Mouse (Mus musculus): Measurements from ENCODE around the gene Cep295. TPM values are rescaled to one million over a fixed set of nuclear protein-coding genes. Genes with fewer than 3 reads are reported as not detected.

Gene Cep295
- polyA plus RNA-seq, 1 experiment, result 76.7 TPM

DNA sequence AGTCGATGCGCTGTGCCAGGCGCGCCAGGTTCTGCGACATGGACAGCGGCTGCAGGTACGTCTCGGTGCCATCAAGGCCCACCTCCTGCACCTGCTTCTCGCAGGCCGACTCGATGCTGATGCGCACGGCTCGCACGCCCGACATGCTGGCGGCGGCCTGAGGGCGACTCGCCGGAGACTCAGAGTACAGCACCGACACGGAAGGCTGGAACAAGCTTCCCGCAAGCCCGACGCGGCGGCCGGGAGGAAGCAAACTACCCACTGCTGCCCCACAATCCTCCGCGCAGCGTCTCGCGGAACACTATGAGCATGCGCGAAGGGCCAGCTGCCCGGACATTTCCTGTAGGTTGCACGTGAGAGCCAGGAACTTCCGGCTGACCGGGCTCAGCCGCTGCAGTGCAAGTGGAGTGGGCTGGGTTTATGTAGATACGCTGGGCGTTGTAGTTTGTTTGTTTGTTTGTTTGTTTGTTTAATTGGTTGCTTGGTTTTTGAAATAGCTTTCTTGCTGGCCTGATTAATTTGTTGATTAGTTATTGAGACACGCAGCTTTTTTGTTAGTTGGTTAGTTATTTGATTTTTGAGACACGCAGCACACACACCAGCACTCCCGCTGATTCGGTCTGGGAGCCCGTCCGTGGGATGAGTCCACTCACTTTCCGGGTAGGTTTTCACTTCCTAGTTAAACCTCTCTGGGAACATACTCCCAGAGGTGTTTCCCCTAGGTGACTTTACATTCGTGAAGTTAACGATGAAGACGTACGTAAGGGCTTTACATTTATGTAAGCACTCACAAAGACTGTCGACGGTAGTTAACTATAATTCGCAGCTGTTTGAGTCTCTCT lies 77.7 kb downstream of the Cep295 start, which contains the start of gene Med17:
Gene Med17 (minus strand): TSS at position 283 of the 842 bp plus-strand sequence.
- H3K36me3 ChIP-seq (ENCODE audit: control insufficient read depth, insufficient read depth, low read length, poor library complexity, severe bottlenecking), result peaks cover 17% of the 10 kb centered on the region
- H3K4me3 ChIP-seq (ENCODE audit: low read depth, low read length), result peak within 1 kb of the TSS; percentile 78
- H3K27ac ChIP-seq (ENCODE audit: insufficient read depth, low read length), result no peak within 1 kb of the TSS
- H3K4me1 ChIP-seq (ENCODE audit: control insufficient read depth, insufficient read depth, low read length), result no peaks in the 10 kb centered on the region
- H3K27me3 ChIP-seq (ENCODE audit: control insufficient read depth, insufficient read depth, low read length, poor library complexity, severe bottlenecking), result no peaks in the 10 kb centered on the region
- TF ChIP-seq CTCF (IDR thresholded peaks at IDR 0.05; ENCODE audit: low read depth, low read length), result no peak
- peak; percentile 49; the same call in 1 of the 2 replicates for TF ChIP-seq EP300 (IDR thresholded peaks at IDR 0.05; ENCODE audit: insufficient read depth, low read depth, low read length)
- peak; percentile 76 for TF ChIP-seq POLR2A (IDR thresholded peaks at IDR 0.05; ENCODE audit: insufficient read depth, low read length)
- no peaks in the 10 kb centered on the region for H3K9me3 ChIP-seq (replicated peaks; ENCODE audit: control insufficient read depth, insufficient read depth, low read length, poor library complexity, severe bottlenecking)
- peak within 1 kb of the TSS; percentile 50 for H3K9ac ChIP-seq (ENCODE audit: low read depth, poor library complexity, severe bottlenecking)

DNA sequence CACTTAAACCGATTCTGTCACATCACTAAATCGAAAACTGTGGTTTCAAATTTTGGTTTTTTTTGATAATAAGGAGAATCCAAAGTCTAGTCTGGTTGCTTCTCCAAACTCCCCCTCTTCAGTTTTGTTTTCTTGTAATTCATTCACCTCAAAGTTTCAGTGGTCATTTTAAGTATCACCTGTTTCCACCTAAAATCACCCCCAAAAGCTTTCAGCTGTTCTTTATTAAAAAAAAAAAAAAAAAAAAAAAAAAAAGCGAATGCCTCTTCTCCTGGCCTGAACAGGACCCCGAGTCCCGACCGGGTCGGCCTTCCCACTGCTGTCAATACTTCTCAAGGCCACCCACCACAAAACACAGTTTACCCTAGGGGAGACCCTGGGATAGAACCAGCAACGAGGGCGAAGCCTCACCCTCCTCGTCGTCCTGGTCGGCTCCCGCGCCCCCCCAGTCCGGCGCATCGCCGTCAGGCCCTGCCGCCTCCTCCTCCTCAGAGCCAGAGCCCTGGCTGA lies 78.4 kb downstream of the Cep295 start:
- TF ChIP-seq CTCF (IDR thresholded peaks at IDR 0.05; ENCODE audit: low read depth, low read length) (no peak), POLR2A (IDR thresholded peaks at IDR 0.05; ENCODE audit: insufficient read depth, low read length) (no peak), EP300 (IDR thresholded peaks at IDR 0.05; ENCODE audit: insufficient read depth, low read depth, low read length) (no peak)
- Histone ChIP-seq H3K4me1 (ENCODE audit: control insufficient read depth, insufficient read depth, low read length) (no peaks in the 10 kb centered on the region), H3K9ac (ENCODE audit: low read depth, poor library complexity, severe bottlenecking) (peak overlapping the region; percentile 34), H3K4me3 (ENCODE audit: low read depth, low read length) (peak overlapping the region; percentile 78), H3K27me3 (ENCODE audit: control insufficient read depth, insufficient read depth, low read length, poor library complexity, severe bottlenecking) (no peaks in the 10 kb centered on the region), H3K36me3 (ENCODE audit: control insufficient read depth, insufficient read depth, low read length, poor library complexity, severe bottlenecking) (peaks cover 23% of the 10 kb centered on the region), H3K9me3 (replicated peaks; ENCODE audit: control insufficient read depth, insufficient read depth, low read length, poor library complexity, severe bottlenecking) (no peaks in the 10 kb centered on the region), H3K27ac (ENCODE audit: insufficient read depth, low read length) (no peak overlapping the region)

DNA sequence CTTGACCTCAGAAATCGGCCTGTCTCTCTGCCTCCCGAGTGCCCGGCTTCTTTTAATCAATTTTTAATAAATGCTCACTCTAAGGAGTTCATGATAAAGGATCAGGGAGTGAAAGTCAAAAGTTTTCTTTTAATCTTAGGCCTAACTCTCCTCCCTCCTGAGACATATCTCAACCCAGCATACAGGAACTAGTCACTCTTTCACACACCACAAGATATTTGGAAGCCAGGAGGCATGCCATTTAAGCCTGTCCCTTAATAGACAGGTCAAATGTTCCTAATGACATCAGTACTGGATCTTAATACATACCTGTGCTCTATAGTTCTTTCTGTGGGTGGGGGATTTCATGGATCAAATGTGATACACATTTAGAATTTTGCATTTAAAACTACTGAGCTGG lies 79.2 kb downstream of the Cep295 start:
- Histone ChIP-seq H3K27me3 (ENCODE audit: control insufficient read depth, insufficient read depth, low read length, poor library complexity, severe bottlenecking) (no peaks in the 10 kb centered on the region), H3K27ac (ENCODE audit: insufficient read depth, low read length) (no peak overlapping the region), H3K9me3 (replicated peaks; ENCODE audit: control insufficient read depth, insufficient read depth, low read length, poor library complexity, severe bottlenecking) (no peaks in the 10 kb centered on the region), H3K4me3 (ENCODE audit: low read depth, low read length) (no peak overlapping the region), H3K9ac (ENCODE audit: low read depth, poor library complexity, severe bottlenecking) (no peak overlapping the region), H3K4me1 (ENCODE audit: control insufficient read depth, insufficient read depth, low read length) (no peaks in the 10 kb centered on the region), H3K36me3 (ENCODE audit: control insufficient read depth, insufficient read depth, low read length, poor library complexity, severe bottlenecking) (peaks cover 32% of the 10 kb centered on the region)
- TF ChIP-seq CTCF (IDR thresholded peaks at IDR 0.05; ENCODE audit: low read depth, low read length), result no peak
- TF ChIP-seq EP300 (IDR thresholded peaks at IDR 0.05; ENCODE audit: insufficient read depth, low read depth, low read length), result no peak
- no peak for TF ChIP-seq POLR2A (IDR thresholded peaks at IDR 0.05; ENCODE audit: insufficient read depth, low read length)

DNA sequence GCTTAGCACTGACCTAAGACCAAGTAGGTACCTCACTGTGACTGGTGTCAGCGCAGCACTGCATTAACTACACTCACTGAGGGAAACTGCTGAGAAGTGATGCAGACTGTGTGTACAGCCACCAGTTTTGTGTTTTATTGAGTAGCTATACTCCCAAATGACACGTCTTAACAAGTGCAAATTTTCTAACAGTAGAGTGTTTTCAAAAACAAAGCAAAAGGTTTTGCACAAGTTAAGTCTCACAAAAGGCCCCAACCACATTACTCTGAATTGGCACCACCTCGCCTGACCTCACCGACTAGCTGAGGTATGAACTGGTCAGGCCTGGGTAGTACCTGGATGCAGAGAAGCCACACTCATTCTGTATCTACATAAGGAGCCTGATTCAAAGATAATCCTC lies 80.7 kb downstream of the Cep295 start:
- Histone ChIP-seq H3K9ac (ENCODE audit: low read depth, poor library complexity, severe bottlenecking) (no peak overlapping the region), H3K27ac (ENCODE audit: insufficient read depth, low read length) (no peak overlapping the region), H3K4me3 (ENCODE audit: low read depth, low read length) (no peak overlapping the region), H3K9me3 (replicated peaks; ENCODE audit: control insufficient read depth, insufficient read depth, low read length, poor library complexity, severe bottlenecking) (no peaks in the 10 kb centered on the region), H3K36me3 (ENCODE audit: control insufficient read depth, insufficient read depth, low read length, poor library complexity, severe bottlenecking) (peaks cover 39% of the 10 kb centered on the region), H3K4me1 (ENCODE audit: control insufficient read depth, insufficient read depth, low read length) (no peaks in the 10 kb centered on the region), H3K27me3 (ENCODE audit: control insufficient read depth, insufficient read depth, low read length, poor library complexity, severe bottlenecking) (no peaks in the 10 kb centered on the region)
- TF ChIP-seq POLR2A (IDR thresholded peaks at IDR 0.05; ENCODE audit: insufficient read depth, low read length), result no peak
- TF ChIP-seq EP300 (IDR thresholded peaks at IDR 0.05; ENCODE audit: insufficient read depth, low read depth, low read length), result no peak
- no peak for TF ChIP-seq CTCF (IDR thresholded peaks at IDR 0.05; ENCODE audit: low read depth, low read length)

DNA sequence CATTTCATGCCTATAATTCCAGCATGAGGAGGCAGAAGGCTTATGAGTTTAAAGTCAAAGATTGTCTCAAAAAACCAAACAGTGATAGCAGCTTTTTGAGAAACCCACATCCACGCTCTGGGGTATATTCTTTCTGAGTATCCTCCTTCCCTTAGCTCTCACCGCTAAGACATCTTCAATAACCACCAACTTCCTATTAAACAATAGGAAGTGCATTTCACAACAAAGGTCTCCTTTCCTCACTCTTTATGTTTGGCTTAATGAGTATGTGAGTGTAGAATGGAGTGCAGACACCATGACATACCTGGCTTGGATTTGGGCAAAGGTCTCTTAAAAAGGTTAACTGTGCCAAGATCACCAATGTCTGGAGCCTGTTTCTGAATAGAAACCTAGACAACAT lies 83.6 kb downstream of the Cep295 start:
- Histone ChIP-seq H3K9me3 (replicated peaks; ENCODE audit: control insufficient read depth, insufficient read depth, low read length, poor library complexity, severe bottlenecking) (no peaks in the 10 kb centered on the region), H3K4me1 (ENCODE audit: control insufficient read depth, insufficient read depth, low read length) (no peaks in the 10 kb centered on the region), H3K27me3 (ENCODE audit: control insufficient read depth, insufficient read depth, low read length, poor library complexity, severe bottlenecking) (no peaks in the 10 kb centered on the region), H3K27ac (ENCODE audit: insufficient read depth, low read length) (no peak overlapping the region), H3K36me3 (ENCODE audit: control insufficient read depth, insufficient read depth, low read length, poor library complexity, severe bottlenecking) (peaks cover 63% of the 10 kb centered on the region), H3K4me3 (ENCODE audit: low read depth, low read length) (no peak overlapping the region), H3K9ac (ENCODE audit: low read depth, poor library complexity, severe bottlenecking) (no peak overlapping the region)
- no peak for TF ChIP-seq POLR2A (IDR thresholded peaks at IDR 0.05; ENCODE audit: insufficient read depth, low read length)
- no peak for TF ChIP-seq EP300 (IDR thresholded peaks at IDR 0.05; ENCODE audit: insufficient read depth, low read depth, low read length)
- TF ChIP-seq CTCF (IDR thresholded peaks at IDR 0.05; ENCODE audit: low read depth, low read length), result no peak

Other genes starting within 250 kb of the Cep295 start
- not detected in 2 replicates for gene Hephl1, start 245.7 kb downstream of the Cep295 start, polyA plus RNA-seq (2011; ENCODE audit: insufficient read depth, insufficient read length, low read depth, missing spikeins)
- 1.7 and 1.8 TPM in 2 replicates for gene Vstm5, start 118.7 kb downstream of the Cep295 start, polyA plus RNA-seq (2011; ENCODE audit: insufficient read depth, insufficient read length, low read depth, missing spikeins)
- gene Med17, start 77.9 kb downstream of the Cep295 start, polyA plus RNA-seq (2011; ENCODE audit: insufficient read depth, insufficient read length, low read depth, missing spikeins), result 89.6 and 109 TPM in 2 replicates
- gene Taf1d, start 51.6 kb downstream of the Cep295 start, polyA plus RNA-seq (2011; ENCODE audit: insufficient read depth, insufficient read length, low read depth, missing spikeins), result 363 and 401 TPM in 2 replicates
- 24.9 and 26.6 TPM in 2 replicates for gene 4931406C07Rik, start 51.3 kb downstream of the Cep295 start, polyA plus RNA-seq (2011; ENCODE audit: insufficient read depth, insufficient read length, low read depth, missing spikeins)
- gene Smco4, start 135.6 kb upstream of the Cep295 start, polyA plus RNA-seq (2011; ENCODE audit: insufficient read depth, insufficient read length, low read depth, missing spikeins), result 8.7 and 12.2 TPM in 2 replicates